Mouse (Mus musculus) liver, postnatal 0 days (tissue): ENCODE data around the gene Gm10681.

Experiments
- CTCF ChIP-seq: sonication (generic); IDR thresholded peaks from 2 replicates; pipeline ENCODE4 v1.5.1; 2016; ENCODE audit warnings: antibody characterized with exemption, low read depth
- EP300 ChIP-seq: IDR thresholded peaks from 2 replicates; pipeline ENCODE4 v1.6.1; 2016; ENCODE audit warnings: antibody characterized with exemption, low read depth, mild to moderate bottlenecking

DNA sequence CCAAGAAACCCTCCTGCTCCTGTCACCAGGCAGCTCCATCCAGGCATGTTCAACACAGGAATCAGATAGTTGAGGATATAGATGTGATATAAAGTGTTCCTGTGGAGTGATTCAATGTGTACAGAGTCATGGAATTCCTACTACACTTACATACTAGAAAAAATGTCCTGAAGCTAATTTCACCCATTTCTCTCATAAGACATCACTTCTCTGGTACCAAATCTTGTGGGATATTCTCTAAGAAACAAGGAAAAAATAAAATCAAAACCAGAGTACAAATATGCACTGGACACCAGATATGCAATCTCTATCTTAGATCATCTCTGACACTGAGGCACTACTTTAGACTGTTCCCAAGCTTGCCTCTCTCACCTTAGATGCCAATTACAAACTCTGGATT lies 41.5 kb upstream of the Gm10681 start, which contains the start of gene Hsd3b5:
- TF ChIP-seq CTCF (no peak), EP300 (no peak)
